Mouse (Mus musculus) cerebellum, postnatal 14 days (tissue): Measurements from ENCODE around the gene C130060K24Rik.

Experiments used
- DNase-seq, 2 experiments: peaks; one replicate each; pipeline ENCODE4 v3.0.0; 2021; ENCODE audit warnings: mixed read lengths in 2 of 2

The C130060K24Rik gene

GRCm38 (mm10) chr6:65380918-65381772 is at the start of gene C130060K24Rik:
Gene C130060K24Rik, plus strand, starts transcription at chr6:65381105.
- peak; percentile 24 to 42 for DNase-seq

GRCm38 (mm10) chr6:65334246-65334645 is 46.7 kb upstream of the C130060K24Rik start:
- no peak for DNase-seq

GRCm38 (mm10) chr6:65339391-65339790 is 41.5 kb upstream of the C130060K24Rik start:
- no peak for DNase-seq

GRCm38 (mm10) chr6:65341360-65341759 is 39.5 kb upstream of the C130060K24Rik start:
- no peak for DNase-seq

GRCm38 (mm10) chr6:65347736-65348135 is 33.2 kb upstream of the C130060K24Rik start:
- DNase-seq: peak; percentile 5 to 38

DNA sequence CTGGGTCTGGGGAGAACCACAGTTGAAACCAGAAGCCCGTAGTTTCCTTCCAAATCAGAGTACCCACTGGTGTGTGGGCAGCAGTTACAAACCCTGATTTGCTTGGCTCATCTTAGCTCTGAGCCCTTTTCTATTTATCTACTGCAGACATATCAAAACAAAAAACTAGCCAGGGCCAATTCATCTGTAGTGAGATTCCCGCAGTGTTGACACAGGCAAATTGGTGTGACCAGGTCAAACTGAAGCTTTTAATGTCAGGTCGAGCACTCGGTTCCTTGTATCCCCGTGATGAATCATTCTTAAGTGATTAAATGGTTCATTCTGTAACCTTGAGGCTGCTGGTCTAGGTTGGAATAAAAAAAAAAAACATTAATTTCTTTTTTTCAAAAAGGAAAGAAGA is 32.6 kb upstream of the C130060K24Rik start:
- DNase-seq: no peak

GRCm38 (mm10) chr6:65351622-65352021 is 29.3 kb upstream of the C130060K24Rik start:
- DNase-seq: peak in 1 of 2 experiments; percentile 4

GRCm38 (mm10) chr6:65375918-65376317 is 5.0 kb upstream of the C130060K24Rik start:
- peak in 1 of 2 experiments; percentile 2 for DNase-seq

- no peak for DNase-seq
Measured at GRCm38 (mm10) chr6:65421888-65422287, 41.0 kb downstream of the C130060K24Rik start.

DNA sequence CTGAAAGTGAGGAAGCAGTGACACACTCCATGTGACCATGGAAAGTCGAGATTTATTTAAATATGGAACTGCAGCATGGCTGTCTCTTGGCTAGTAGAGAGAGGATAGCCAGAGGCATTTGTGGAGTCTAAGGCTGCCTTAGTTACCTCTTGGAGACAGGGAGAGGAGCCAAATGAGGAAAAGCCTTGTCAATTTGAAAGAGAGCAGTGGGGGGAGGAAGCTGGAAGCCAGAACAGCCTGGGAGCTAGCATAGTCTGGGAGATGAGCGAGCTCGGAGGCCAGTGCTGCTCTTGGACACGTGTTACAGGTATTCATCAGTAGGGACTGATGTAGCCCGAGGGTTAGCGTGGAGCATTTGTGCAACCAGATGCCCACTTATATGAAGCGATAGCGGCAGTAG is 46.2 kb downstream of the C130060K24Rik start:
- peak; percentile 20 to 41 for DNase-seq

- no peak for DNase-seq
Measured at GRCm38 (mm10) chr6:65433159-65433558, 52.3 kb downstream of the C130060K24Rik start.

DNA sequence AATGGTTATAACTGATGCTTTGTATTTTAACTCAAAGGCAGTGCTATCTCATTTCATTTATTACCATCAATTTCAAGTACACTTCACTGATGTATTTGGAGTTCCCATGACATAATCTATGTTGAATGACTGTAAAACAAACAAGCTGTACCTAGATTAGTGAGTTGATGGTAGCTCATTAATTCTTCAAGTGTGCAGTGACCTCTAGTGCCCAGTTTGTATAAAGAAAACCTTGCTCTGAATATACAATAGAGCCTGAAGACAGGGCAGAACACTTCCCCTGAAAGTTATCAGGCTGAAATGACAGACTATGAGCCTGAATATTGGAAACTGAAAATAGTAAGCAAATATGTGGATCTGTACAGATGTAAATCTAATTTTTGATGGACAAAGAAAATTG is 72.6 kb downstream of the C130060K24Rik start:
- peak; percentile 52 to 64 for DNase-seq

- no peak for DNase-seq
Measured at GRCm38 (mm10) chr6:65465294-65465693, 84.4 kb downstream of the C130060K24Rik start.

- no peak for DNase-seq
Measured at GRCm38 (mm10) chr6:65470320-65470719, 89.4 kb downstream of the C130060K24Rik start.

DNA sequence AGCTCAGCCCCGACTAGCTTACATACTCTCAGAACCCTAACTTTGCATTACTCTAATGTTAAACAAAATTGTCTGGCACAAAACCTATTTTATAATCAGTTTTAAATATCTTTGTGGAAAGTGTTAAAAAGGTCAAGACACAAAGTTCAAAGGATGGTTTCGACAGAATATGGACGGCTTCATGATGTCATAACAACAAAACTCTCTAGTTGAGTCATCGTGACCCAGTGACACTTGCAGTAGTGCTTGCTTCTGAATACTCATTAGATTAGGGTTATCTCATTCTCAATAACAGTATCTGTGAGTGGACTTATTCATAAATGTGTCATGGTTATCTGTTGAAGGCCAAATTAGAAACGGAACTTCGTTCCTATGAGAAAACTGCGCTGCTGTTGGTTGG is 91.5 kb downstream of the C130060K24Rik start:
- no peak for DNase-seq

- DNase-seq: no peak
Measured at GRCm38 (mm10) chr6:65498786-65499185, 117.9 kb downstream of the C130060K24Rik start.
